Mouse (Mus musculus): Measurements from ENCODE around the gene Usp19. TPM values are rescaled to one million over a fixed set of nuclear protein-coding genes. Genes with fewer than 3 reads are reported as not detected.

Usp19 gene
- total and polyA plus RNA-seq, 2 experiments: 24.3 to 80.5 TPM

DNA sequence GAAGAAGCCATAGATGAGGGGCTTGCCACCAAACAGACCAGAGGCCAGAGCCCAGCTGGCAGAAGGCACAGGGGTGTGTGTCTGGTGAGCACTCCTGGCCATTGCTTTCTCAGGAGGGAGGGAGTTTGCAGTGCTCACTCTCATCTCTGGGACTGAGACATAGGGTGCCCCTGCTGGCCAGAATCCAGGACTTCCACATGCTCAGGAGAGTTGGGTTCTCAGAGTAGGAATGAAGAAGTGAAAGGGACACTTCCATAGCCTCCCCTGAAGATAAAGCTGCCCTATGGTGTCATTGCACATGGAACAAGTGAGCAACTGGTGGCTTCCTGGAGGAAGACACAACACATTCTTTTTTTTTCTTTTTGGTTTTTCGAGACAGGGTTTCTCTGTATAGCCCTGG is 15.9 kb upstream of the Usp19 start:
- no peaks in the 10 kb centered on the region for H3K4me1 ChIP-seq (ENCODE audit: control insufficient read depth, insufficient read depth, low read length)
- no peak overlapping the region for H3K9ac ChIP-seq (ENCODE audit: low read depth, low read length)
- WGBS: 44% methylated on average over 1 of the region's 1 CpGs
- no peak overlapping the region for H3K4me3 ChIP-seq (ENCODE audit: insufficient read depth, low read depth, low read length)
- no peaks in the 10 kb centered on the region for H3K79me2 ChIP-seq (ENCODE audit: control insufficient read depth, insufficient read depth, low read length)
- no peaks in the 10 kb centered on the region for H3K27me3 ChIP-seq (ENCODE audit: control insufficient read depth, insufficient read depth, low read length)
- TF ChIP-seq POLR2A (IDR thresholded peaks at IDR 0.05; ENCODE audit: extremely low read depth, insufficient read depth, low read length): no peak
- no peak for TF ChIP-seq CTCF (IDR thresholded peaks at IDR 0.05; ENCODE audit: low read depth, low read length)
- H3K27ac ChIP-seq (replicated peaks; ENCODE audit: insufficient read depth, low read depth, low read length): no peak overlapping the region
- DNase-seq (ENCODE audit: extremely low read depth, low read depth, low spot score): no peak
- no peaks in the 10 kb centered on the region for H3K36me3 ChIP-seq (ENCODE audit: control insufficient read depth, insufficient read depth, low read length)

DNA sequence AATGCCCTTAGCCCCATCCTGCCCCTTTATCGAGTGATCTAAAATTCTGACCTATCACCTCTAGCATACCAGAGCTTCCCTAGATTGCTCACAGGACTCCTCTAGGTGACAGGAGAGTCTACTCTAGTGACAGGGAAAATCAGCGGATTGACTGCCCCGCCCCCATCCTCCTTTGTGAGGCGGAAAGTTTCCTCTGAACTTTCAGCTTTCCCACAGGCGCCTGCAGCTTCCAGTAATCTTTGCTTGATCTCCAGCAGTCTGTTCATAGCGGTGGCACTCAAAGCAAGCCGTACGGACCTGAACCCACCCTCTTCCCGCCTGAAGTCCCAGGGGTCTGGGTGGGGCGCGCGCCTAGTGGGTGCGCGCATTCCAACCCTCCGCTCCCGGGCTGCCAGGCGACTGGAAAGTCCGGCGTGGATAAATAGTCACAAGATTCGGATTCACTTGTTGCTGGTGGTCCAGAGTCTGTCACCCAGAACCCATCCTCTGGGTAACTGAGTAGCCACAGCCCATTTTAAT is 11.7 kb upstream of the Usp19 start:
- Histone ChIP-seq H3K27ac (replicated peaks; ENCODE audit: insufficient read depth, low read depth, low read length) (no peak overlapping the region), H3K79me2 (ENCODE audit: control insufficient read depth, insufficient read depth, low read length) (no peaks in the 10 kb centered on the region), H3K36me3 (ENCODE audit: control insufficient read depth, insufficient read depth, low read length) (no peaks in the 10 kb centered on the region), H3K4me1 (ENCODE audit: control insufficient read depth, insufficient read depth, low read length) (no peaks in the 10 kb centered on the region), H3K27me3 (ENCODE audit: control insufficient read depth, insufficient read depth, low read length) (no peaks in the 10 kb centered on the region), H3K9ac (ENCODE audit: low read depth, low read length) (peak overlapping the region; percentile 56), H3K4me3 (ENCODE audit: insufficient read depth, low read depth, low read length) (peak overlapping the region; percentile 68)
- WGBS: 2% methylated on average over 20 of the region's 20 CpGs
- DNase-seq (ENCODE audit: extremely low read depth, low read depth, low spot score): no peak
- TF ChIP-seq POLR2A (IDR thresholded peaks at IDR 0.05; ENCODE audit: extremely low read depth, insufficient read depth, low read length) (no peak), CTCF (IDR thresholded peaks at IDR 0.05; ENCODE audit: low read depth, low read length) (no peak)

DNA sequence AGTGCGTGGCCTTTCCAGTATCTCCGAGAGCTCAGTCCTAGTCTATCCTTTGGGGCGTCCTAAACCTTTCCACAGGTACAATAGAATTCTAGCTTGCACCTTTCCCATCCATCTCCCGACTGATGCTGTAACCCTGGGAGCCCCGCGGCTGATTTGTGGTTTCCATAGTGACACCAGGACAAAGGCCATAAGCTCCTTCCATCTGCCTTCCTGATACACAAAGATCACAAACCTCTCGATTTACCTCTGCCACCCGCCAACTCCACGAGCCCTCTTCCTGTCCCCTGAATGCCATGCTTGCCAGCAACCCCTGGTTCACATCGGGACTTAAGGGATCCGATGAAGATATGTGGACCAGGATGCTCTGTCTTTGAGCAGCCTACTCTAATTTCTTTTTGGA is 11.2 kb upstream of the Usp19 start:
- Histone ChIP-seq H3K4me3 (ENCODE audit: insufficient read depth, low read depth, low read length) (no peak overlapping the region), H3K27me3 (ENCODE audit: control insufficient read depth, insufficient read depth, low read length) (no peaks in the 10 kb centered on the region), H3K79me2 (ENCODE audit: control insufficient read depth, insufficient read depth, low read length) (no peaks in the 10 kb centered on the region), H3K4me1 (ENCODE audit: control insufficient read depth, insufficient read depth, low read length) (no peaks in the 10 kb centered on the region), H3K9ac (ENCODE audit: low read depth, low read length) (no peak overlapping the region), H3K36me3 (ENCODE audit: control insufficient read depth, insufficient read depth, low read length) (no peaks in the 10 kb centered on the region), H3K27ac (replicated peaks; ENCODE audit: insufficient read depth, low read depth, low read length) (no peak overlapping the region)
- TF ChIP-seq POLR2A (IDR thresholded peaks at IDR 0.05; ENCODE audit: extremely low read depth, insufficient read depth, low read length) (no peak), CTCF (IDR thresholded peaks at IDR 0.05; ENCODE audit: low read depth, low read length) (no peak)
- WGBS: 36% methylated on average over 11 of the region's 11 CpGs
- no peak for DNase-seq (ENCODE audit: extremely low read depth, low read depth, low spot score)

DNA sequence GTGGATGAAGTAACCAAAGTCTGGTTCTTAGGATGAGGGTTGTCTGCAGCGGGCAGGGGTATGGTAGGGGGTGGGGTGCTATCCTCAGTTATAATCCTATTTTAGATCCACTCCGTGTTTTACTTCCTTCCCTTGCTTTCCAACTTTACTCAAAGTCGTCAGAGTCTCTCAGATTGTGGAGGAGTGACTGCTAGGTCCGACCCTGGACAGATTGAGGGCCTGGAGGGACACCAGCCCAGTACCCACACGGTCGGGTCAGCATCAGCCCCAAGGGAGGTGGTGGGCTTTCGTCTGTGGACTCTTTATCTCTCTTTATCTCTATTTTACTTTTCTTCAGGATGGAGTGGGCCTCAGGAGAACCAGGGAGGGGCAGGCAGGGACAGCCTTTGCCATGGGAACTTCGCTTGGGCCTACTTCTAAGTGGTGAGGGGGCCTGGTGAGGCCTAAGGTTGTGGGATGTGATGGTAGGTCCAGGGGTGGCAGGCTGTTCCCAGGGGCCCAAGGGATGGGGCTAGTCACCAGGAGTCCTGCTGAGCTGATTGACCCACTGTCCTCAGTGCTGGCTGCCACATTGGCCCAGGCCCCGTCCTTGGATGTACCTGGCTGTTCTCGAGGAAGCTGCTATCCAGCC is 10.6 kb upstream of the Usp19 start, which contains the start of gene Lamb2:
Gene Lamb2, plus strand, starts transcription at position 16 of the 631 bp plus-strand sequence.
- WGBS: 35% methylated on average over 10 of the region's 10 CpGs
- H3K79me2 ChIP-seq (ENCODE audit: control insufficient read depth, insufficient read depth, low read length): no peaks in the 10 kb centered on the region
- no peak for TF ChIP-seq CTCF (IDR thresholded peaks at IDR 0.05; ENCODE audit: low read depth, low read length)
- TF ChIP-seq POLR2A (IDR thresholded peaks at IDR 0.05; ENCODE audit: extremely low read depth, insufficient read depth, low read length): no peak
- no peaks in the 10 kb centered on the region for H3K36me3 ChIP-seq (ENCODE audit: control insufficient read depth, insufficient read depth, low read length)
- H3K4me3 ChIP-seq (ENCODE audit: insufficient read depth, low read depth, low read length): peak within 1 kb of the TSS; percentile 68
- no peaks in the 10 kb centered on the region for H3K27me3 ChIP-seq (ENCODE audit: control insufficient read depth, insufficient read depth, low read length)
- H3K4me1 ChIP-seq (ENCODE audit: control insufficient read depth, insufficient read depth, low read length): no peaks in the 10 kb centered on the region
- H3K9ac ChIP-seq (ENCODE audit: low read depth, low read length): peak within 1 kb of the TSS; percentile 56
- H3K27ac ChIP-seq (replicated peaks; ENCODE audit: insufficient read depth, low read depth, low read length): no peak within 1 kb of the TSS
- DNase-seq (ENCODE audit: extremely low read depth, low read depth, low spot score): peak; percentile 20

DNA sequence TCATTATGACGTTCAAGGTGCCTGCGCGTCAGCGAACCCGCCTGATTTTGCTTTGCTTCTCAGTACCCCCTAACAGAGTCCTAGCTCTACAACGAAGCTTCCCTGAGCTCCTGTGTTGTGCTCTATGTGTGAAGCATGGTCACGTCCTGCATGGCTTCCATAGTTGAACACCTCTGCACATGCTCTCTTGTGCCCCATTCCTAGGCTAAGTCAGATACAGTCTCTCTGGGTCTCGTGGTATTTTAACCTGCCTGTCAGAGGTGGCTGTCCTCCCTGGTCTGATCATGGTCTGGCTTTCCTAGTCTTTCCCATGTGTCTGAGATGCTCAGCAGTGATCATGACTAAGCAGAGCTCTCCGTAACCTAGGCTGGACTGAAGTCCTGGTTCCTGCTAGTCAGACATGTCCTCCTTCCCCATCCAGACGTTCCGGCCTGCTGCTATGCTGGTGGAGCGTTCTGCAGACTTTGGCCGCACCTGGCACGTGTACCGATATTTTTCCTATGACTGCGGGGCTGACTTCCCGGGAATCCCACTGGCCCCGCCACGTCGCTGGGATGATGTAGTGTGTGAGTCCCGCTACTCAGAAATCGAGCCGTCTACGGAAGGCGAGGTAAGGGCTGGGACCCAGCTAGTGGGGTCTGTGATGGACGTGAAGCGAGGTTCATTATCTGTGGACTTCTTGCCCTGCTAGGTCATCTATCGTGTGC is 9.4 kb upstream of the Usp19 start:
- H3K27me3 ChIP-seq (ENCODE audit: control insufficient read depth, insufficient read depth, low read length): no peaks in the 10 kb centered on the region
- no peak overlapping the region for H3K4me3 ChIP-seq (ENCODE audit: insufficient read depth, low read depth, low read length)
- no peak for DNase-seq (ENCODE audit: extremely low read depth, low read depth, low spot score)
- 94% methylated on average over 28 of the region's 28 CpGs for WGBS
- H3K36me3 ChIP-seq (ENCODE audit: control insufficient read depth, insufficient read depth, low read length): no peaks in the 10 kb centered on the region
- no peaks in the 10 kb centered on the region for H3K79me2 ChIP-seq (ENCODE audit: control insufficient read depth, insufficient read depth, low read length)
- TF ChIP-seq POLR2A (IDR thresholded peaks at IDR 0.05; ENCODE audit: extremely low read depth, insufficient read depth, low read length): no peak
- TF ChIP-seq CTCF (IDR thresholded peaks at IDR 0.05; ENCODE audit: low read depth, low read length): no peak
- no peak overlapping the region for H3K9ac ChIP-seq (ENCODE audit: low read depth, low read length)
- H3K4me1 ChIP-seq (ENCODE audit: control insufficient read depth, insufficient read depth, low read length): no peaks in the 10 kb centered on the region
- H3K27ac ChIP-seq (replicated peaks; ENCODE audit: insufficient read depth, low read depth, low read length): no peak overlapping the region

All from liver, adult 2 months (tissue).